In genomic region chr10:85624504-85625169, GRCm38 (mm10) we compare ENCODE assay signal across 8 mouse cellular contexts.
DNase-seq lines count a peak whose midpoint lies in the region; ATAC-seq and TF ChIP-seq lines count a peak whose summit lies in the region.

No protein-coding gene starts in this region.

- no peak overlapping the region for H3K27ac ChIP-seq in embryonic facial prominence, embryonic 14.5 days (replicated peaks; ENCODE audit: low read depth, low read length)
- H3K27ac ChIP-seq in heart, embryonic 14.5 days (replicated peaks in 1 of 2; ENCODE audit: control insufficient read depth in 1 of 2, insufficient read depth in 1 of 2, low read depth in 2 of 2, low read length in 2 of 2) = no peak overlapping the region
- no peak overlapping the region for H3K27ac ChIP-seq in kidney, postnatal 0 days
- H3K27ac ChIP-seq in midbrain, postnatal 0 days (ENCODE audit: low read depth, low read length) = peak overlapping the region; percentile 21; the same call in 1 of the 2 replicates
- H3K27ac ChIP-seq in stomach, postnatal 0 days (replicated peaks) = no peak overlapping the region

- no peaks in the 10 kb centered on the region for H3K36me3 ChIP-seq in embryonic facial prominence, embryonic 14.5 days (ENCODE audit: control insufficient read depth, insufficient read depth, low read length)
- no peaks in the 10 kb centered on the region for H3K36me3 ChIP-seq in heart, embryonic 14.5 days (ENCODE audit: control insufficient read depth, insufficient read depth, low read length)
- H3K36me3 ChIP-seq in kidney, postnatal 0 days (ENCODE audit: insufficient read depth, low read length) = no peaks in the 10 kb centered on the region
- no peaks in the 10 kb centered on the region for H3K36me3 ChIP-seq in midbrain, postnatal 0 days (ENCODE audit: insufficient read depth, low read length)
- no peaks in the 10 kb centered on the region for H3K36me3 ChIP-seq in stomach, postnatal 0 days (ENCODE audit: control insufficient read depth, insufficient read depth, low read length)

- H3K4me1 ChIP-seq in embryonic facial prominence, embryonic 14.5 days (ENCODE audit: control insufficient read depth, insufficient read depth, low read length) = 0 out of 2 replicates have a peak, but pooled peaks cover 5% of the 10 kb centered on the region
- no peaks in the 10 kb centered on the region; a peak in 1 of 4 replicates for H3K4me1 ChIP-seq in heart, embryonic 14.5 days (ENCODE audit: control insufficient read depth in 2 of 2, insufficient read depth in 2 of 2, low read length in 2 of 2)
- no peaks in the 10 kb centered on the region for H3K4me1 ChIP-seq in kidney, postnatal 0 days (replicated peaks; ENCODE audit: insufficient read depth, low read length)
- no peaks in the 10 kb centered on the region for H3K4me1 ChIP-seq in midbrain, postnatal 0 days (ENCODE audit: insufficient read depth, low read length)
- H3K4me1 ChIP-seq in stomach, postnatal 0 days (replicated peaks; ENCODE audit: control insufficient read depth, insufficient read depth) = no peaks in the 10 kb centered on the region

- peak; percentile 24 for DNase-seq in gastrocnemius, adult 18-20 months (ENCODE audit: low spot score)
- DNase-seq in gastrocnemius, postnatal 25 days = no peak
- peak; percentile 81 for DNase-seq in embryonic facial prominence, embryonic 14.5 days (ENCODE audit: low spot score)
- DNase-seq in kidney, postnatal 0 days (ENCODE audit: low spot score) = peak; percentile 74
- peak; percentile 39 for DNase-seq in liver
- peak; percentile 83 for DNase-seq in midbrain, postnatal 0 days (ENCODE audit: low spot score)
- peak; percentile 44 for DNase-seq in stomach, postnatal 0 days (ENCODE audit: low spot score)

- H3K9me3 ChIP-seq in embryonic facial prominence, embryonic 14.5 days (ENCODE audit: control insufficient read depth, low read length) = no peaks in the 10 kb centered on the region
- no peaks in the 10 kb centered on the region for H3K9me3 ChIP-seq in heart, embryonic 14.5 days (ENCODE audit: control insufficient read depth, low read length)
- no peaks in the 10 kb centered on the region for H3K9me3 ChIP-seq in kidney, postnatal 0 days (replicated peaks; ENCODE audit: low read length)
- H3K9me3 ChIP-seq in midbrain, postnatal 0 days (ENCODE audit: low read length) = no peaks in the 10 kb centered on the region
- H3K9me3 ChIP-seq in stomach, postnatal 0 days (ENCODE audit: control insufficient read depth, low read length) = no peaks in the 10 kb centered on the region

- 3% methylated on average over 31 of the region's 31 CpGs for WGBS in embryonic facial prominence, embryonic 14.5 days
- WGBS in heart, embryonic 14.5 days = 5% methylated on average over 31 of the region's 31 CpGs
- 3% methylated on average over 31 of the region's 31 CpGs for WGBS in kidney, postnatal 0 days
- 4% methylated on average over 31 of the region's 31 CpGs for WGBS in midbrain, postnatal 0 days
- 2% methylated on average over 31 of the region's 31 CpGs for WGBS in stomach, postnatal 0 days

- peak; percentile 75 for TF ChIP-seq CTCF in kidney, postnatal 0 days (IDR thresholded peaks at IDR 0.05; ENCODE audit: low read depth)
- TF ChIP-seq CTCF in midbrain, postnatal 0 days (IDR thresholded peaks at IDR 0.05) = peak; percentile 86
- TF ChIP-seq CTCF in stomach, postnatal 0 days (IDR thresholded peaks at IDR 0.05; ENCODE audit: low read depth) = peak; percentile 82

- H3K4me3 ChIP-seq in embryonic facial prominence, embryonic 14.5 days (ENCODE audit: low read depth, low read length) = peak overlapping the region; percentile 42
- peak overlapping the region; percentile 43 to 54 for H3K4me3 ChIP-seq in heart, embryonic 14.5 days (ENCODE audit: control insufficient read depth in 1 of 2, insufficient read depth in 1 of 2, low read depth in 1 of 2, low read length in 2 of 2)
- peak overlapping the region; percentile 27 for H3K4me3 ChIP-seq in kidney, postnatal 0 days (replicated peaks; ENCODE audit: low read depth, low read length)
- H3K4me3 ChIP-seq in midbrain, postnatal 0 days (ENCODE audit: low read depth, low read length) = peak overlapping the region; percentile 32
- H3K4me3 ChIP-seq in stomach, postnatal 0 days (ENCODE audit: low read depth, low read length) = peak overlapping the region; percentile 36

- ATAC-seq in embryonic facial prominence, embryonic 14.5 days (ENCODE audit: low read depth) = peak; percentile 88; the same call in 1 of the 2 replicates
- ATAC-seq in heart, embryonic 14.5 days (ENCODE audit: insufficient number of reproducible peaks, insufficient read depth, low FRiP score, low read depth) = no peak
- ATAC-seq in kidney, postnatal 0 days (replicated peaks; ENCODE audit: low FRiP score, low read depth) = 0 out of 2 replicates have a peak, but pooled peaks have one; percentile 40
- peak; percentile 85 for ATAC-seq in midbrain, postnatal 0 days (ENCODE audit: low FRiP score)
- ATAC-seq in stomach, postnatal 0 days (ENCODE audit: low FRiP score, low TSS enrichment) = peak; percentile 57; the same call in 1 of the 2 replicates

- H3K27me3 ChIP-seq in embryonic facial prominence, embryonic 14.5 days (replicated peaks; ENCODE audit: control insufficient read depth, insufficient read depth, low read length) = no peaks in the 10 kb centered on the region
- peaks cover 10% of the 10 kb centered on the region; the same call in 1 of the 2 replicates for H3K27me3 ChIP-seq in heart, embryonic 14.5 days (ENCODE audit: control insufficient read depth, insufficient read depth, low read length)
- no peaks in the 10 kb centered on the region for H3K27me3 ChIP-seq in kidney, postnatal 0 days (ENCODE audit: insufficient read depth, low read length)
- H3K27me3 ChIP-seq in midbrain, postnatal 0 days (ENCODE audit: insufficient read depth, low read length) = no peaks in the 10 kb centered on the region
- no peaks in the 10 kb centered on the region for H3K27me3 ChIP-seq in stomach, postnatal 0 days (ENCODE audit: control insufficient read depth, insufficient read depth, low read length)

- peak overlapping the region; percentile 53 for H3K9ac ChIP-seq in embryonic facial prominence, embryonic 14.5 days (ENCODE audit: low read depth, low read length)
- H3K9ac ChIP-seq in heart, embryonic 14.5 days (ENCODE audit: low read length) = peak overlapping the region; percentile 54
- peak overlapping the region; percentile 2; the same call in 1 of the 2 replicates for H3K9ac ChIP-seq in kidney, postnatal 0 days (ENCODE audit: low read depth, low read length)
- H3K9ac ChIP-seq in midbrain, postnatal 0 days (replicated peaks; ENCODE audit: low read length, poor library complexity, severe bottlenecking) = peak overlapping the region; percentile 20
- H3K9ac ChIP-seq in stomach, postnatal 0 days (ENCODE audit: low read length) = no peak overlapping the region

- H3K4me2 ChIP-seq in embryonic facial prominence, embryonic 14.5 days (ENCODE audit: low read depth, low read length) = peak overlapping the region; percentile 75
- peak overlapping the region; percentile 87 for H3K4me2 ChIP-seq in heart, embryonic 14.5 days (ENCODE audit: low read length)
- peak overlapping the region; percentile 58 for H3K4me2 ChIP-seq in kidney, postnatal 0 days (ENCODE audit: low read length)
- H3K4me2 ChIP-seq in midbrain, postnatal 0 days (ENCODE audit: low read depth, low read length, poor library complexity, severe bottlenecking) = peak overlapping the region; percentile 51
- H3K4me2 ChIP-seq in stomach, postnatal 0 days (replicated peaks; ENCODE audit: low read depth) = peak overlapping the region; percentile 66

- no peak for TF ChIP-seq EP300 in stomach, postnatal 0 days (optimal IDR thresholded peaks at IDR 0.05)
